In the genomic region with DNA sequence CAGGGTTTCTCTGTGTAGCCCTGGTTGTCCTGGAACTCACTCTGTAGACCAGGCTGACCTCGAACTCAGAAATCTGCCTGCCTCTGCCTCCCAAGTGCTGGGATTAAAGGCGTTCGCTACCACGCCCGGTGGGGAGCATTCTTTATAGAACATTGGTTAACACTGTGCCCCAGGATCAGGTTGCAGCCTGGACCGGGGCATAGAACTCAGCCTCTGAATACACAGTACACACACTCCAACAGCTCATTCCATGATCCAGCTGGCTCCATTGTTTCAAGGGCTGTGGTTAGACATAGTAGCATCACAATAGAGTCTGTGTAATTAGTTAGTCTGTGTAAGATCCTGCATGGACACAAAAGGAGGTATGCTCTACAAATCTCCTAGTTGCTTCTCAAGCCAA, we compare ENCODE assay signal across 27 mouse cellular contexts. TPM values are rescaled to one million over a fixed set of nuclear protein-coding genes. Genes with fewer than 3 reads are reported as not detected.
A peak's percentile ranks its signal among the peaks of the same experiment; 100 is the strongest.
DNase-seq lines count a peak whose midpoint lies in the region; ATAC-seq lines count a peak whose summit lies in the region.
"Had no signal": no experiment of that assay in that cellular context is flagged by ENCODE, and none has a peak within 500 bp of the region (broad histone marks: within the 10 kb centered on the region; RNA-seq: fewer than 3 reads in every experiment).

No protein-coding gene starts in this region.

- no peaks in the 10 kb centered on the region for H3K27me3 ChIP-seq in heart, embryonic 11.5 days (ENCODE audit: control insufficient read depth, insufficient read depth, low read length)
- H3K27me3 ChIP-seq: CH12.LX; embryonic facial prominence, embryonic 13.5 days; embryonic facial prominence, embryonic 15.5 days; forebrain, embryonic 12.5 days had no signal

- no peak overlapping the region for H3K4me3 ChIP-seq in heart, embryonic 11.5 days (ENCODE audit: low read depth, low read length)
- H3K4me3 ChIP-seq: embryonic facial prominence, embryonic 13.5 days; embryonic facial prominence, embryonic 15.5 days; erythroblast, embryonic 14.5 days; forebrain, embryonic 10.5 days; forebrain, embryonic 12.5 days had no signal

- H3K27ac ChIP-seq in heart, embryonic 11.5 days (ENCODE audit: low read depth, low read length) = no peak overlapping the region
- H3K27ac ChIP-seq: embryonic facial prominence, embryonic 13.5 days; embryonic facial prominence, embryonic 15.5 days; forebrain, embryonic 10.5 days; forebrain, embryonic 12.5 days had no signal

- WGBS in heart, embryonic 11.5 days (ENCODE audit: insufficient replicate concordance) = 87% methylated on average over 6 of the region's 6 CpGs

- no peak for ATAC-seq in heart, embryonic 11.5 days (replicated peaks; ENCODE audit: insufficient number of reproducible peaks, low FRiP score, low TSS enrichment)
- ATAC-seq: CD4-positive, CD25-positive, alpha-beta regulatory T cell, adult 4 months; forebrain, embryonic 14.5 days; forebrain, embryonic 16.5 days had no signal

- 0 out of 2 replicates have a peak, but pooled peaks cover 5% of the 10 kb centered on the region for H3K4me1 ChIP-seq in heart, embryonic 11.5 days (ENCODE audit: control insufficient read depth, insufficient read depth, low read length)
- H3K4me1 ChIP-seq: embryonic facial prominence, embryonic 13.5 days; embryonic facial prominence, embryonic 15.5 days; forebrain, embryonic 12.5 days had no signal

- DNase-seq in heart, adult 11 months = peak; percentile 55
- peak; percentile 42 for DNase-seq in Muller cell, postnatal 12 days (ENCODE audit: inconsistent ontology term)
- DNase-seq in ZHBTc4 (ENCODE audit: low read depth, low spot score) = peak; percentile 76
- DNase-seq in cerebellum, adult 11 months = no peak
- no peak for DNase-seq in right cerebral cortex, adult 2 months (ENCODE audit: low spot score in 2 of 2)
- DNase-seq: adrenal gland, adult 2 months; adrenal gland, postnatal 10 days; adrenal gland, postnatal 25 days; B cell, adult 2 months; cerebellum, adult 11-12 months; cerebellum, adult 2 months; cerebellum, adult 9-10 months; cerebellum, postnatal 14 days; cerebellum, postnatal 36 days; embryo, embryonic 11 days had no signal

- no peak overlapping the region for H3K4me2 ChIP-seq in heart, embryonic 11.5 days
- H3K4me2 ChIP-seq: embryonic facial prominence, embryonic 13.5 days; embryonic facial prominence, embryonic 15.5 days; forebrain, embryonic 12.5 days had no signal

- H3K9me3 ChIP-seq in heart, embryonic 11.5 days (replicated peaks; ENCODE audit: control insufficient read depth, low read length) = no peaks in the 10 kb centered on the region
- H3K9me3 ChIP-seq: embryonic facial prominence, embryonic 13.5 days; embryonic facial prominence, embryonic 15.5 days; forebrain, embryonic 10.5 days; forebrain, embryonic 12.5 days; G1E had no signal

- H3K36me3 ChIP-seq in heart, embryonic 11.5 days (ENCODE audit: control insufficient read depth, insufficient read depth, low read length) = no peaks in the 10 kb centered on the region
- H3K36me3 ChIP-seq: embryonic facial prominence, embryonic 13.5 days; embryonic facial prominence, embryonic 15.5 days; forebrain, embryonic 10.5 days; forebrain, embryonic 12.5 days; G1E had no signal

- no peak overlapping the region for H3K9ac ChIP-seq in heart, embryonic 11.5 days (ENCODE audit: low read depth, low read length)
- H3K9ac ChIP-seq: embryonic facial prominence, embryonic 13.5 days; embryonic facial prominence, embryonic 15.5 days; forebrain, embryonic 12.5 days had no signal

RNA-seq across cellular contexts. Expression of a gene that starts 8.5 kb away (rescaled TPM):
- 8.1 and 9.2 TPM in 2 replicates for polyA plus RNA-seq in heart, embryonic 11.5 days (2014; fragmentation: Nextera tagmentation; extraction: Ambion mirVana)
- polyA plus RNA-seq: erythroblast, embryonic 14.5 days had no signal

RNA-seq across cellular contexts. Expression of a gene that starts 40.9 kb away (rescaled TPM):
- 0.63 TPM in 1 of 2 replicates, not detected in the other for polyA plus RNA-seq in heart, embryonic 11.5 days (2014; fragmentation: Nextera tagmentation; extraction: Ambion mirVana)
- polyA plus RNA-seq: embryonic facial prominence, embryonic 11.5 days; embryonic facial prominence, embryonic 13.5 days; erythroblast, embryonic 14.5 days; forebrain, embryonic 12.5 days; forebrain, embryonic 14.5 days; G1E had no signal

Comparison
In these comparisons a context has a peak if more than half of its experiments do, and no peak if none do; other contexts are left out.
1. DNase-seq: peak in heart, adult 11 months (single experiment), Muller cell, postnatal 12 days (single experiment) and ZHBTc4 (single experiment); none in cerebellum, adult 11 months (single experiment) and right cerebral cortex, adult 2 months (0 of 2).